Mouse (Mus musculus) brown adipose tissue, adult 24 weeks (tissue): ENCODE data around the gene Nono. TPM values are rescaled to one million over a fixed set of nuclear protein-coding genes. Genes with fewer than 3 reads are reported as not detected.
A peak's percentile ranks its signal among the peaks of the same experiment; 100 is the strongest.
"Not testable (repeated sequence)": the region's sequence is repeated elsewhere in the genome, so short reads cannot be mapped to it uniquely, and the experiment has no call there.

ENCODE experiments used
- H3K27ac ChIP-seq: fragments of 200-500 bp; replicated peaks from 2 replicates; pipeline ENCODE4 v1.5.1; 2012; ENCODE audit warnings: low read depth, mild to moderate bottlenecking, low read length
- H3K4me1 ChIP-seq: fragments of 200-500 bp; 2 replicates; pipeline ENCODE4 v1.6.1; 2012; ENCODE audit warnings: low read length, mixed read lengths; ENCODE audit not compliant: control insufficient read depth, insufficient read depth, insufficient read length
- H3K4me3 ChIP-seq: fragments of 200-500 bp; 2 replicates; pipeline ENCODE4 v1.5.1; 2012; ENCODE audit warnings: low read depth, mild to moderate bottlenecking, low read length, moderate library complexity; ENCODE audit not compliant: insufficient read depth
- polyA plus RNA-seq: library from polyadenylated mRNA; stranded (reverse); fragments of >200 nt; gene quantifications from 2 replicates; pipeline ENCODE4 v1.2.4, GENCODE M21; 2012; ENCODE audit not compliant: missing spikeins, insufficient read depth, insufficient read length

Gene Nono
- polyA plus RNA-seq, 1 experiment = 71.0 TPM

DNA sequence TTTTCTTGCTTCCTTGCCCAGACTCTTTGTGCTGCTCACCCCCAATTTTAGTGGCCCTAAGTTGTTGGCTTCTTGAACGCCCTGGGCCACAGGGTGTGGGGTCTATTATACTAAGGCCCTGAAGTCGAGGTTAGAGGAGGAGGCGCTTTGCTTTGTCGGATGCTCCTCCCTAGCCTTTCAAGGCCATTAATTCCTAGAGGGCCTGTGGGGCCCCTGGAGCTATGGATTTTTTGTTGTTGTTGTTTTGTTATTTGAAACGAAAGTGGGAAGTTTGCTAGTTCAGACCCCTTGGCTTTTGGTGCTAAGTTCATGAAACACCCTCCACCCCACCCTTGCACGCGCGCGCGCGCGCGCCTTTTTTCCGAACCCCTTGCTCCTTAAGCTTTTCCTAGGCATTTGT, 858 bp downstream of the Nono start:
- peak overlapping the region; percentile 78 for H3K27ac ChIP-seq
- H3K4me3 ChIP-seq = peak overlapping the region; percentile 89
- no peaks in the 10 kb centered on the region for H3K4me1 ChIP-seq

DNA sequence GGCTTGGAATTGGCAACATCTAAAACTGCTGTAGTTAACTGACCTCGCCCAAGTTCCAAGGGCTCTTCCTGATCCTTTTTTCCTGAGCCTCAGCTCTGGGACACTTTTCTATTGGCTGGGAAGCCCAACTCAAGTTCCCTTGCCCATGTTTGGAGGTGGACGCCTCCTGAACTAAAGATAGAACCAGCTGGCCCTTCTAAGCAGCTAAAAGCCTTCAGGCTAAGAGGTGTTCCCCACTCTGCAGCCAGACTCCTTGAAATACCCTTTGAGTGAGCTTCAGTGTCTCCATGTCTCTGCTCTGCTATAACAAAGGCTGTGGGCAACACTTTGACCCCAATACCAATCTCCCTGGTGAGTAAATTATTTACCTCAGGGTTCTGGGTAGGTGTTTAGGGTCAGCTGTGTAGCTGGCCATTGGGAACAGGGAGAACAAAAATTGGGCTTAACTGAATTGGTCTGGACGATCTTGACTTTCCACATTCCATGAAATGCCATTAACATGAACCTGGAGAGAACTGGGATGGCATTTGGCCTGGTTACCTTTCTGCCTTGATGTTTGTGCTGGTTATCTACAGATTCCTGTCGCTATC, 19.9 kb downstream of the Nono start, which contains the start of gene Itgb1bp2:
Itgb1bp2 (plus strand) TSS at position 203 of the 590 bp plus-strand sequence.
- no peak within 1 kb of the TSS for H3K27ac ChIP-seq
- H3K4me1 ChIP-seq = no peaks in the 10 kb centered on the region
- H3K4me3 ChIP-seq = no peak within 1 kb of the TSS

DNA sequence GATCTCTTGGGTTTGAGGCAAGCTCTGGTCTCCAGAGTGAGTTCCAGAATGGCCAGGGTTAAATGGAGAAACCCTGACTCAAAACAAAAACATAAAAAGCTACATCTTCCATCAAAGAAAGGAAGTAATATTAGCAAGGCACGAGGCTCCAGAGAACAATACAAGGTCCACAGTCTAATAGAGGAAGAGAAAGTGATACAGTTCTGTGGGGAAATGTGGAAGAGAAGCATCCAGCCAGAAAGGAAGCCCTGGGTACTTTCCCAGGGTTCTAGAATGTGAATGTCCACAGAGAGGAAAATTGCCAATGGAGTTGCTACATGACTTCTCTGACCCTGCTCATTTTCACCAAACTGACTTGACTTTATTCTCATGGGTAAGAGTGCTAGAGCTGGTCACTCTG, 22.0 kb downstream of the Nono start:
- H3K4me1 ChIP-seq = no peaks in the 10 kb centered on the region
- H3K4me3 ChIP-seq = no peak overlapping the region
- H3K27ac ChIP-seq = no peak overlapping the region; the same call in 1 of the 2 replicates

GRCm38 (mm10) chrX:101451591-101451990, 22.5 kb downstream of the Nono start:
- Histone ChIP-seq H3K27ac (no peak overlapping the region; the same call in 1 of the 2 replicates), H3K4me1 (no peaks in the 10 kb centered on the region), H3K4me3 (no peak overlapping the region)

- Histone ChIP-seq H3K27ac (no peak overlapping the region), H3K4me3 (no peak overlapping the region), H3K4me1 (no peaks in the 10 kb centered on the region)
Observed at GRCm38 (mm10) chrX:101472202-101472601, 43.1 kb downstream of the Nono start.

GRCm38 (mm10) chrX:101481604-101482350, 52.7 kb downstream of the Nono start:
- Histone ChIP-seq H3K4me1 (no peaks in the 10 kb centered on the region), H3K4me3 (no peak overlapping the region), H3K27ac (no peak overlapping the region)

GRCm38 (mm10) chrX:101486487-101487152, 57.5 kb downstream of the Nono start:
- not testable (repeated sequence) for H3K27ac ChIP-seq, H3K4me1 ChIP-seq, H3K4me3 ChIP-seq

Other genes with a start within 250 kb of the Nono start
- gene Snx12, start 206.8 kb upstream of the Nono start, polyA plus RNA-seq = 22.9 and 36.5 TPM in 2 replicates
- gene Foxo4, start 174.8 kb upstream of the Nono start, polyA plus RNA-seq = 33.3 and 38.7 TPM in 2 replicates
- gene Gm614, start 165.3 kb upstream of the Nono start, polyA plus RNA-seq = not detected in 2 replicates
- gene Il2rg, start 161.1 kb upstream of the Nono start, polyA plus RNA-seq = 2.9 and 5.0 TPM in 2 replicates
- gene Gm20489, start 160.3 kb upstream of the Nono start, polyA plus RNA-seq = not detected in 2 replicates
- 21.8 and 30.0 TPM in 2 replicates for gene Med12, start 155.3 kb upstream of the Nono start, polyA plus RNA-seq
- not detected in 2 replicates for gene Nlgn3, start 130.2 kb upstream of the Nono start, polyA plus RNA-seq
- gene Gjb1, start 52.9 kb upstream of the Nono start, polyA plus RNA-seq = 0.87 TPM in 1 of 2 replicates, not detected in the other
- gene Zmym3, start 8.5 kb upstream of the Nono start, polyA plus RNA-seq = 10.2 and 11.3 TPM in 2 replicates
- gene Itgb1bp2, start 19.8 kb downstream of the Nono start, polyA plus RNA-seq = 5.5 and 6.1 TPM in 2 replicates
- 10.3 and 15.2 TPM in 2 replicates for gene Taf1, start 103.4 kb downstream of the Nono start, polyA plus RNA-seq
- 41.8 and 49.2 TPM in 2 replicates for gene Ogt, start 210.7 kb downstream of the Nono start, polyA plus RNA-seq